ENCODE assay signal across 8 mouse cellular contexts in genomic region chr14:99099967-99100587, GRCm38 (mm10). TPM values are rescaled to one million over a fixed set of nuclear protein-coding genes. Genes with fewer than 3 reads are reported as not detected.
DNase-seq lines count a peak whose midpoint lies in the region; ATAC-seq and TF ChIP-seq lines count a peak whose summit lies in the region.

No protein-coding gene starts in this region.

- H3K36me3 ChIP-seq in heart, embryonic 11.5 days (ENCODE audit: control insufficient read depth, insufficient read depth, low read length) = peaks cover 8% of the 10 kb centered on the region
- peaks cover 28% of the 10 kb centered on the region for H3K36me3 ChIP-seq in ES-Bruce4 (ENCODE audit: control insufficient read depth, insufficient read depth, low read length, poor library complexity, severe bottlenecking)
- peaks cover 62% of the 10 kb centered on the region for H3K36me3 ChIP-seq in limb, embryonic 12.5 days
- peaks cover 48% of the 10 kb centered on the region for H3K36me3 ChIP-seq in neural tube, embryonic 13.5 days

- no peaks in the 10 kb centered on the region for H3K27me3 ChIP-seq in heart, embryonic 11.5 days (ENCODE audit: control insufficient read depth, insufficient read depth, low read length)
- H3K27me3 ChIP-seq in ES-Bruce4 (ENCODE audit: control insufficient read depth, insufficient read depth, low read length, poor library complexity, severe bottlenecking) = no peaks in the 10 kb centered on the region
- H3K27me3 ChIP-seq in limb, embryonic 12.5 days = no peaks in the 10 kb centered on the region
- no peaks in the 10 kb centered on the region for H3K27me3 ChIP-seq in neural tube, embryonic 13.5 days

- H3K9me3 ChIP-seq in heart, embryonic 11.5 days (replicated peaks; ENCODE audit: control insufficient read depth, low read length) = no peaks in the 10 kb centered on the region
- H3K9me3 ChIP-seq in ES-Bruce4 (replicated peaks; ENCODE audit: control insufficient read depth, insufficient read depth, low read length, poor library complexity, severe bottlenecking) = no peaks in the 10 kb centered on the region
- H3K9me3 ChIP-seq in limb, embryonic 12.5 days = no peaks in the 10 kb centered on the region
- H3K9me3 ChIP-seq in neural tube, embryonic 13.5 days = no peaks in the 10 kb centered on the region

- H3K27ac ChIP-seq in heart, embryonic 11.5 days (ENCODE audit: low read depth, low read length) = no peak overlapping the region
- no peak overlapping the region for H3K27ac ChIP-seq in ES-Bruce4 (ENCODE audit: insufficient read depth, low read length)
- H3K27ac ChIP-seq in limb, embryonic 12.5 days = no peak overlapping the region
- no peak overlapping the region for H3K27ac ChIP-seq in neural tube, embryonic 13.5 days (replicated peaks)

- H3K4me1 ChIP-seq in heart, embryonic 11.5 days (ENCODE audit: control insufficient read depth, insufficient read depth, low read length) = 0 out of 2 replicates have a peak, but pooled peaks cover 6% of the 10 kb centered on the region
- no peaks in the 10 kb centered on the region for H3K4me1 ChIP-seq in ES-Bruce4 (ENCODE audit: control insufficient read depth, insufficient read depth, low read length)
- peaks cover 8% of the 10 kb centered on the region for H3K4me1 ChIP-seq in limb, embryonic 12.5 days (replicated peaks)
- peaks cover 16% of the 10 kb centered on the region for H3K4me1 ChIP-seq in neural tube, embryonic 13.5 days (replicated peaks)

- peak overlapping the region; percentile 62 for H3K4me2 ChIP-seq in heart, embryonic 11.5 days
- peak overlapping the region; percentile 79 for H3K4me2 ChIP-seq in limb, embryonic 12.5 days
- peak overlapping the region; percentile 59 for H3K4me2 ChIP-seq in neural tube, embryonic 13.5 days

- no peak for TF ChIP-seq CTCF in ES-Bruce4 (IDR thresholded peaks at IDR 0.05; ENCODE audit: low read depth, low read length)

- no peak for TF ChIP-seq POLR2A in ES-Bruce4 (IDR thresholded peaks at IDR 0.05; ENCODE audit: insufficient read depth, low read length)

- WGBS in heart, embryonic 11.5 days (ENCODE audit: insufficient replicate concordance) = 6% methylated on average over 20 of the region's 20 CpGs
- WGBS in limb, embryonic 12.5 days = 6% methylated on average over 20 of the region's 20 CpGs
- 8% methylated on average over 20 of the region's 20 CpGs for WGBS in neural tube, embryonic 13.5 days

- no peak for ATAC-seq in heart, embryonic 11.5 days (replicated peaks; ENCODE audit: insufficient number of reproducible peaks, low FRiP score, low TSS enrichment)
- ATAC-seq in erythroid progenitor cell, adult 5-6 weeks (replicated peaks; ENCODE audit: low FRiP score, poor library complexity, severe bottlenecking) = peak; percentile 22; the same call in 1 of the 2 replicates
- ATAC-seq in limb, embryonic 12.5 days (ENCODE audit: insufficient number of reproducible peaks, insufficient read depth, low FRiP score, low TSS enrichment, low read depth) = no peak
- 0 out of 2 replicates have a peak, but pooled peaks have one; percentile 9 for ATAC-seq in neural tube, embryonic 13.5 days (ENCODE audit: low read depth)

- DNase-seq in heart, adult 9 months (ENCODE audit: low spot score in 2 of 2) = no peak
- no peak for DNase-seq in layer of hippocampus, adult 11-12 months (ENCODE audit: low spot score)
- no peak for DNase-seq in cerebellum, adult 8-10 months

- TF ChIP-seq EP300 in ES-Bruce4 (IDR thresholded peaks at IDR 0.05; ENCODE audit: insufficient read depth, low read depth, low read length) = no peak

- H3K9ac ChIP-seq in heart, embryonic 11.5 days (ENCODE audit: low read depth, low read length) = peak overlapping the region; percentile 64; the same call in 1 of the 2 replicates
- H3K9ac ChIP-seq in ES-Bruce4 (ENCODE audit: low read depth, poor library complexity, severe bottlenecking) = peak overlapping the region; percentile 53
- peak overlapping the region; percentile 86 for H3K9ac ChIP-seq in limb, embryonic 12.5 days (replicated peaks)
- H3K9ac ChIP-seq in neural tube, embryonic 13.5 days = peak overlapping the region; percentile 76

- H3K4me3 ChIP-seq in heart, embryonic 11.5 days (ENCODE audit: low read depth, low read length) = peak overlapping the region; percentile 95
- peak overlapping the region; percentile 88 for H3K4me3 ChIP-seq in ES-Bruce4 (ENCODE audit: low read depth, low read length)
- H3K4me3 ChIP-seq in limb, embryonic 12.5 days (replicated peaks) = peak overlapping the region; percentile 92
- H3K4me3 ChIP-seq in neural tube, embryonic 13.5 days = peak overlapping the region; percentile 97

RNA-seq across cellular contexts. Expression of gene Dis3, which starts 0.5 kb away (rescaled TPM):
- polyA plus RNA-seq in heart, embryonic 11.5 days (2014; fragmentation: Nextera tagmentation; extraction: Ambion mirVana) = 27.3 and 31.9 TPM in 2 replicates
- polyA plus RNA-seq in ES-Bruce4 (2011; ENCODE audit: insufficient read depth, insufficient read length, low read depth, missing spikeins) = 86.8 and 87.3 TPM in 2 replicates
- total RNA-seq in erythroid progenitor cell, adult 5-6 weeks (2015; ENCODE audit: low replicate concordance) = 16.8 and 23.1 TPM in 2 replicates
- total RNA-seq in erythroid progenitor cell, adult 5-6 weeks (2017; ENCODE audit: low replicate concordance) = 20.0 and 47.0 TPM in 2 replicates
- 45.9 and 51.5 TPM in 2 replicates for polyA plus RNA-seq in limb, embryonic 12.5 days (2016; fragmentation: Nextera tagmentation; extraction: Ambion mirVana)
- polyA plus RNA-seq in neural tube, embryonic 13.5 days (2015; fragmentation: Nextera tagmentation; extraction: Ambion mirVana) = 20.3 and 23.7 TPM in 2 replicates

RNA-seq across cellular contexts. Expression of gene Pibf1, which starts 0.9 kb away (rescaled TPM):
- 15.8 and 16.7 TPM in 2 replicates for polyA plus RNA-seq in heart, embryonic 11.5 days (2014; fragmentation: Nextera tagmentation; extraction: Ambion mirVana)
- polyA plus RNA-seq in ES-Bruce4 (2011; ENCODE audit: insufficient read depth, insufficient read length, low read depth, missing spikeins) = 25.3 and 26.7 TPM in 2 replicates
- total RNA-seq in erythroid progenitor cell, adult 5-6 weeks (2015; ENCODE audit: low replicate concordance) = 14.4 and 28.9 TPM in 2 replicates
- 29.8 and 39.6 TPM in 2 replicates for total RNA-seq in erythroid progenitor cell, adult 5-6 weeks (2017; ENCODE audit: low replicate concordance)
- 24.2 and 26.3 TPM in 2 replicates for polyA plus RNA-seq in limb, embryonic 12.5 days (2016; fragmentation: Nextera tagmentation; extraction: Ambion mirVana)
- polyA plus RNA-seq in neural tube, embryonic 13.5 days (2015; fragmentation: Nextera tagmentation; extraction: Ambion mirVana) = 18.1 and 18.9 TPM in 2 replicates

RNA-seq across cellular contexts. Expression of gene Bora, which starts 54.1 kb away (rescaled TPM):
- polyA plus RNA-seq in heart, embryonic 11.5 days (2014; fragmentation: Nextera tagmentation; extraction: Ambion mirVana) = 51.9 and 52.1 TPM in 2 replicates
- 64.8 and 65.2 TPM in 2 replicates for polyA plus RNA-seq in ES-Bruce4 (2011; ENCODE audit: insufficient read depth, insufficient read length, low read depth, missing spikeins)
- total RNA-seq in erythroid progenitor cell, adult 5-6 weeks (2015; ENCODE audit: low replicate concordance) = 108 and 116 TPM in 2 replicates
- total RNA-seq in erythroid progenitor cell, adult 5-6 weeks (2017; ENCODE audit: low replicate concordance) = 85.2 and 88.0 TPM in 2 replicates
- 102 and 118 TPM in 2 replicates for polyA plus RNA-seq in limb, embryonic 12.5 days (2016; fragmentation: Nextera tagmentation; extraction: Ambion mirVana)
- polyA plus RNA-seq in neural tube, embryonic 13.5 days (2015; fragmentation: Nextera tagmentation; extraction: Ambion mirVana) = 18.3 and 23.9 TPM in 2 replicates

RNA-seq across cellular contexts. Expression of gene Mzt1, which starts 54.1 kb away (rescaled TPM):
- 93.1 and 97.9 TPM in 2 replicates for polyA plus RNA-seq in heart, embryonic 11.5 days (2014; fragmentation: Nextera tagmentation; extraction: Ambion mirVana)
- polyA plus RNA-seq in ES-Bruce4 (2011; ENCODE audit: insufficient read depth, insufficient read length, low read depth, missing spikeins) = 98.0 and 109 TPM in 2 replicates
- 153 and 187 TPM in 2 replicates for total RNA-seq in erythroid progenitor cell, adult 5-6 weeks (2015; ENCODE audit: low replicate concordance)
- 87.4 and 104 TPM in 2 replicates for total RNA-seq in erythroid progenitor cell, adult 5-6 weeks (2017; ENCODE audit: low replicate concordance)
- 122 and 124 TPM in 2 replicates for polyA plus RNA-seq in limb, embryonic 12.5 days (2016; fragmentation: Nextera tagmentation; extraction: Ambion mirVana)
- 121 and 128 TPM in 2 replicates for polyA plus RNA-seq in neural tube, embryonic 13.5 days (2015; fragmentation: Nextera tagmentation; extraction: Ambion mirVana)

Comparison
In these comparisons a context has a peak if more than half of its experiments do, and no peak if none do; other contexts are left out.
1. ATAC-seq: peak in erythroid progenitor cell, adult 5-6 weeks (single experiment) and neural tube, embryonic 13.5 days (single experiment); none in heart, embryonic 11.5 days (single experiment) and limb, embryonic 12.5 days (single experiment).
2. Peak in every context shown above with its lines, with median percentiles within 50 percentile points of each other: H3K4me2 ChIP-seq, H3K4me3 ChIP-seq and H3K9ac ChIP-seq.